Mouse (Mus musculus) cortical plate, adult 2 months (tissue): ENCODE measurements around the gene Vwa5b1.

Source experiments
- CTCF ChIP-seq: fragments of 200-500 bp; IDR thresholded peaks from 2 replicates; pipeline ENCODE4 v1.5.1; 2011; ENCODE audit warnings: mild to moderate bottlenecking, control low read depth, low read length; ENCODE audit not compliant: insufficient read depth; ENCODE audit errors: extremely low read depth
- POLR2A ChIP-seq: fragments of 200-500 bp; IDR thresholded peaks from 2 replicates; pipeline ENCODE4 v1.6.1; 2011; ENCODE audit warnings: mild to moderate bottlenecking, low read length, control low read depth; ENCODE audit not compliant: insufficient read depth; ENCODE audit errors: extremely low read depth

GRCm38 (mm10) chr4:138554934-138555333 is 80.8 kb downstream of the Vwa5b1 start:
- no peak for TF ChIP-seq CTCF
- no peak for TF ChIP-seq POLR2A
